Mouse (Mus musculus): ENCODE measurements around the gene Olfr393.

Olfr393 gene

GRCm38 (mm10) chr11:73851354-73851753, at the start of gene Olfr393:
Olfr393 (minus strand) TSS chr11:73851454.
- DNase-seq, result no peak

GRCm38 (mm10) chr11:73890671-73891070, 39.4 kb upstream of the Olfr393 start, which contains the start of gene Olfr394:
Olfr394 (minus strand) TSS chr11:73890771.
- DNase-seq, result no peak

DNA sequence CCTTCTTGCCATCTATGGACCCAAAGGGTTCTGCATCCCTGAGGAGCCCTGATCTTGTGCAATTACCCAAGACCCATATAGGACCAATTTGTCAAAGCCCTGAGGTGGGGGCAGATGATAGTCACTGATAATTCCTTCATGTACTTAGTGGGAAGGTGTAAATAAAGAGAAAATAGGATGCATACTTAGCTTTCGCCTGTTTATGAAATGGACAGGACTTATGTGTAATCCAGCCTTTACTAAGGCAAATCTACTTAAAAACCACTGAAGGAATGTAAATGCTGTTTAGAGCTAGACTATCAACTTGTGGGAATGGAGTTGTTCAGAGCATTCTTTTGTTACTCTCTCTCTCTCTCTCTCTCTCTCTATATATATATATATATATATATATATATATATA, 34.3 kb downstream of the Olfr393 start, which contains the start of gene Olfr392:
Gene Olfr392, minus strand, starts transcription at position 101 of the 400 bp plus-strand sequence.
- no peak for DNase-seq

GRCm38 (mm10) chr11:73802952-73803351, 48.3 kb downstream of the Olfr393 start, which contains the start of gene Olfr391-ps:
Olfr391-ps (minus strand) TSS chr11:73803052.
- DNase-seq, result no peak
